Mouse (Mus musculus) limb, embryonic 14.5 days (tissue): ENCODE measurements around the gene Abca17. TPM values are rescaled to one million over a fixed set of nuclear protein-coding genes. Genes with fewer than 3 reads are reported as not detected.
A peak's percentile ranks its signal among the peaks of the same experiment; 100 is the strongest.

Experiments used
- ATAC-seq: fragments of 200-750 bp; cut with Nextera tagmentation; 2 replicates; pipeline ENCODE4 v1.8.0; 2017; ENCODE audit warnings: low read depth, moderate number of reproducible peaks, moderate TSS enrichment; ENCODE audit not compliant: low FRiP score
- DNase-seq: peaks from one replicate; pipeline ENCODE4 v3.0.0-alpha.2; 2015; ENCODE audit warnings: low spot score
- H3K27ac ChIP-seq: fragments of 300-500 bp; sonication (generic); replicated peaks from 2 replicates; pipeline ENCODE4 v1.5.1; 2014; ENCODE audit warnings: low read depth, mild to moderate bottlenecking, low read length, moderate library complexity, mixed read lengths
- H3K27me3 ChIP-seq: fragments of 300-500 bp; sonication (generic); 2 replicates; pipeline ENCODE4 v1.6.1; 2014; ENCODE audit warnings: low read length, mixed read lengths; ENCODE audit not compliant: control insufficient read depth, insufficient read depth
- H3K36me3 ChIP-seq: fragments of 300-500 bp; sonication (generic); 2 replicates; pipeline ENCODE4 v1.6.1; 2014; ENCODE audit warnings: mild to moderate bottlenecking, low read length, moderate library complexity, mixed read lengths; ENCODE audit not compliant: control insufficient read depth, insufficient read depth
- H3K4me1 ChIP-seq: fragments of 300-500 bp; sonication (generic); 2 replicates; pipeline ENCODE4 v1.6.1; 2014; ENCODE audit warnings: antibody characterized with exemption, low read length, mixed read lengths; ENCODE audit not compliant: control insufficient read depth, insufficient read depth
- H3K4me2 ChIP-seq: fragments of 300-500 bp; sonication (generic); replicated peaks from 2 replicates; pipeline ENCODE4 v1.6.1; 2014; ENCODE audit warnings: low read depth, mild to moderate bottlenecking, low read length, moderate library complexity; ENCODE audit not compliant: severe bottlenecking
- H3K4me3 ChIP-seq: fragments of 300-500 bp; sonication (generic); replicated peaks from 2 replicates; pipeline ENCODE4 v1.5.1; 2014; ENCODE audit warnings: low read length
- H3K9ac ChIP-seq: fragments of 300-500 bp; sonication (generic); 2 replicates; pipeline ENCODE4 v1.6.1; 2014; ENCODE audit warnings: mild to moderate bottlenecking, low read depth, low read length, moderate library complexity; ENCODE audit not compliant: severe bottlenecking
- H3K9me3 ChIP-seq: fragments of 300-500 bp; sonication (generic); 2 replicates; pipeline ENCODE4 v1.6.1; 2016; ENCODE audit warnings: low read length; ENCODE audit not compliant: control insufficient read depth
- POLR2A ChIP-seq: fragments of 200-500 bp; IDR thresholded peaks from 2 replicates; pipeline ENCODE4 v1.8.0; 2012; ENCODE audit warnings: inconsistent platforms, mild to moderate bottlenecking, moderate library complexity, borderline replicate concordance; ENCODE audit not compliant: insufficient read depth, insufficient read length; ENCODE audit errors: extremely low read depth
- WGBS: fragments of 180-500 bp; shearing (Covaris S2); extraction: QIAGEN DNeasy Blood & Tissue Kit; methylation state at CpG from one replicate; pipeline ENCODE4 v1.1.7; 2014; 5-methylcytosine and 5-hydroxymethylcytosine counted together
- polyA plus RNA-seq, 2 experiments: library from polyadenylated mRNA; depleted of rRNA in 1 of 2; stranded (reverse) in 1 of 2; unstranded in 1 of 2; fragments of >200 nt; fragmentation: Nextera tagmentation in 1 of 2; extraction: Ambion mirVana in 1 of 2; gene quantifications; 2 replicates each; pipeline versions ENCODE4 v1.2.1 to v1.2.3; 2012 to 2014

The Abca17 gene
- polyA plus RNA-seq, 2 experiments: 0.05 to 0.14 TPM

GRCm38 (mm10) chr17:24359006-24359405 lies 8.1 kb upstream of the Abca17 start:
- no peaks in the 10 kb centered on the region for H3K36me3 ChIP-seq
- no peaks in the 10 kb centered on the region for H3K9me3 ChIP-seq
- ATAC-seq (no peak), DNase-seq (no peak)
- H3K27me3 ChIP-seq: no peaks in the 10 kb centered on the region
- no peak overlapping the region for H3K27ac ChIP-seq
- H3K4me1 ChIP-seq: no peaks in the 10 kb centered on the region
- no peak for TF ChIP-seq POLR2A
- no peak overlapping the region for H3K4me3 ChIP-seq
- WGBS: 92% methylated on average over 8 of the region's 8 CpGs
- no peak overlapping the region for H3K9ac ChIP-seq
- H3K4me2 ChIP-seq: no peak overlapping the region

- ATAC-seq: no peak
- Histone ChIP-seq H3K9ac (no peak overlapping the region), H3K9me3 (no peaks in the 10 kb centered on the region), H3K4me3 (no peak overlapping the region), H3K4me2 (no peak overlapping the region), H3K27ac (no peak overlapping the region), H3K36me3 (no peaks in the 10 kb centered on the region), H3K27me3 (peaks cover 9% of the 10 kb centered on the region), H3K4me1 (0 out of 2 replicates have a peak, but pooled peaks cover 7% of the 10 kb centered on the region)
- WGBS: 85% methylated on average over 8 of the region's 8 CpGs
- no peak for TF ChIP-seq POLR2A
- no peak for DNase-seq
Observed at GRCm38 (mm10) chr17:24355284-24355683, 4.4 kb upstream of the Abca17 start.

- Histone ChIP-seq H3K4me3 (no peak overlapping the region), H3K36me3 (no peaks in the 10 kb centered on the region), H3K4me1 (0 out of 2 replicates have a peak, but pooled peaks cover 7% of the 10 kb centered on the region), H3K27ac (no peak overlapping the region), H3K9ac (no peak overlapping the region), H3K27me3 (peaks cover 15% of the 10 kb centered on the region), H3K9me3 (no peaks in the 10 kb centered on the region), H3K4me2 (no peak overlapping the region)
- DNase-seq (no peak), ATAC-seq (no peak)
- no peak for TF ChIP-seq POLR2A
- 71% methylated on average over 3 of the region's 3 CpGs for WGBS
Observed at GRCm38 (mm10) chr17:24353960-24354359, 3.1 kb upstream of the Abca17 start.

GRCm38 (mm10) chr17:24352370-24353194 lies 1.7 kb upstream of the Abca17 start:
- Histone ChIP-seq H3K4me1 (0 out of 2 replicates have a peak, but pooled peaks cover 7% of the 10 kb centered on the region), H3K9ac (peak overlapping the region; percentile 63), H3K27me3 (peaks cover 15% of the 10 kb centered on the region), H3K27ac (no peak overlapping the region), H3K4me3 (peak overlapping the region; percentile 73), H3K9me3 (no peaks in the 10 kb centered on the region), H3K36me3 (no peaks in the 10 kb centered on the region), H3K4me2 (peak overlapping the region; percentile 93)
- ATAC-seq: no peak
- 5% methylated on average over 33 of the region's 36 CpGs for WGBS
- TF ChIP-seq POLR2A: no peak
- DNase-seq: peak; percentile 20

GRCm38 (mm10) chr17:24351760-24352357 lies 991 bp upstream of the Abca17 start, which contains the start of gene Abca3:
Gene Abca3 (plus strand): TSS chr17:24351950.
- Histone ChIP-seq H3K4me3 (peak within 1 kb of the TSS; percentile 73), H3K4me2 (peak within 1 kb of the TSS; percentile 93), H3K36me3 (no peaks in the 10 kb centered on the region), H3K4me1 (0 out of 2 replicates have a peak, but pooled peaks cover 7% of the 10 kb centered on the region), H3K9me3 (no peaks in the 10 kb centered on the region), H3K27me3 (peaks cover 15% of the 10 kb centered on the region), H3K27ac (no peak within 1 kb of the TSS), H3K9ac (peak within 1 kb of the TSS; percentile 63)
- 0 out of 2 replicates have a peak, but pooled peaks have one; percentile 22 for TF ChIP-seq POLR2A
- peak; percentile 95 for ATAC-seq
- WGBS: 1% methylated on average over 27 of the region's 55 CpGs
- DNase-seq: peak; percentile 91
